Mouse (Mus musculus): ENCODE measurements around the gene Lgals4. TPM values are rescaled to one million over a fixed set of nuclear protein-coding genes. Genes with fewer than 3 reads are reported as not detected.
A peak's percentile ranks its signal among the peaks of the same experiment; 100 is the strongest.

The Lgals4 gene
- total RNA-seq, 2 experiments from 2014 or later: 2.0 to 4.4 TPM

- no peak for DNase-seq
- intact Hi-C loops (cut with DNase I; ENCODE audit: low total_unique reads): no loop called here
These were observed 13.6 kb downstream of the Lgals4 start for GRCm38 (mm10) chr7:28847273-28847672.

- DNase-seq: no peak
These were observed 16.1 kb downstream of the Lgals4 start for GRCm38 (mm10) chr7:28849700-28850236.

GRCm38 (mm10) chr7:28850642-28851041 lies 17.0 kb downstream of the Lgals4 start:
- DNase-seq: no peak
- intact Hi-C loops (cut with DNase I; ENCODE audit: low total_unique reads): no loop called here

More at GRCm38 (mm10) chr7:28849700-28850236, 16.1 kb downstream of the Lgals4 start:
- intact Hi-C loops (cut with DNase I; ENCODE audit: low total_unique reads): no loop called here

- DNase-seq: no peak
- intact Hi-C loops (cut with DNase I; ENCODE audit: low total_unique reads): loop anchor here (5.0 kb wide), 2 partner anchors 33 to 73 kb away; partner anchors contain the start of genes Ech1 and Rinl
These were observed 26.3 kb downstream of the Lgals4 start for GRCm38 (mm10) chr7:28859953-28860352.

GRCm38 (mm10) chr7:28860898-28861297 lies 27.2 kb downstream of the Lgals4 start:
- intact Hi-C loops (cut with DNase I; ENCODE audit: low total_unique reads): loop anchor here (5.0 kb wide), 1 partner anchor 34 kb away; the partner anchor contains the start of gene Ech1
- no peak for DNase-seq

GRCm38 (mm10) chr7:28862817-28863499 lies 29.3 kb downstream of the Lgals4 start:
- intact Hi-C loops (cut with DNase I; ENCODE audit: low total_unique reads): loop anchor here (5.0 kb wide), 1 partner anchor 36 kb away; the partner anchor contains the start of gene Ech1
- no peak for DNase-seq

- intact Hi-C loops (cut with DNase I; ENCODE audit: low total_unique reads): loop anchor here (5.0 kb wide), 1 partner anchor 36 kb away; the partner anchor contains the start of gene Ech1
- DNase-seq: no peak
These were observed 29.9 kb downstream of the Lgals4 start, which contains the start of gene Lgals7 for GRCm38 (mm10) chr7:28863540-28863939. Gene Lgals7, plus strand, starts transcription at chr7:28863853.

GRCm38 (mm10) chr7:28864288-28864750 lies 30.7 kb downstream of the Lgals4 start:
- DNase-seq: no peak
- intact Hi-C loops (cut with DNase I; ENCODE audit: low total_unique reads): loop anchor here (5.0 kb wide), 1 partner anchor 37 kb away; the partner anchor contains the start of gene Ech1

- intact Hi-C loops (cut with DNase I; ENCODE audit: low total_unique reads): loop anchor here (5.0 kb wide), 1 partner anchor 68 kb away; no protein-coding TSS in a partner anchor
These were observed 32.0 kb downstream of the Lgals4 start for GRCm38 (mm10) chr7:28865481-28866300.

GRCm38 (mm10) chr7:28866769-28867507 lies 33.3 kb downstream of the Lgals4 start:
- no peak for DNase-seq
- intact Hi-C loops (cut with DNase I; ENCODE audit: low total_unique reads): loop anchor here (5.0 kb wide), 1 partner anchor 70 kb away; no protein-coding TSS in a partner anchor

More at GRCm38 (mm10) chr7:28865481-28866300, 32.0 kb downstream of the Lgals4 start:
- peak; percentile 84 for DNase-seq

GRCm38 (mm10) chr7:28867508-28868340 lies 34.1 kb downstream of the Lgals4 start:
- intact Hi-C loops (cut with DNase I; ENCODE audit: low total_unique reads): loop anchor here (5.0 kb wide), 1 partner anchor 70 kb away; no protein-coding TSS in a partner anchor
- DNase-seq: peak; percentile 77

- DNase-seq: no peak
- intact Hi-C loops (cut with DNase I; ENCODE audit: low total_unique reads): no loop called here
These were observed 37.4 kb downstream of the Lgals4 start for GRCm38 (mm10) chr7:28870901-28871664.

GRCm38 (mm10) chr7:28874565-28874964 lies 40.9 kb downstream of the Lgals4 start:
- intact Hi-C loops (cut with DNase I; ENCODE audit: low total_unique reads): no loop called here
- no peak for DNase-seq

- intact Hi-C loops (cut with DNase I; ENCODE audit: low total_unique reads): no loop called here
- DNase-seq: no peak
These were observed 42.4 kb downstream of the Lgals4 start for GRCm38 (mm10) chr7:28876099-28876498.

- DNase-seq: no peak
- intact Hi-C loops (cut with DNase I; ENCODE audit: low total_unique reads): no loop called here
These were observed 43.5 kb downstream of the Lgals4 start for GRCm38 (mm10) chr7:28877155-28877554.

- DNase-seq: no peak
- intact Hi-C loops (cut with DNase I; ENCODE audit: low total_unique reads): no loop called here
These were observed 44.2 kb downstream of the Lgals4 start for GRCm38 (mm10) chr7:28877856-28878255.

- intact Hi-C loops (cut with DNase I; ENCODE audit: low total_unique reads): no loop called here
- no peak for DNase-seq
These were observed 46.0 kb downstream of the Lgals4 start for GRCm38 (mm10) chr7:28879606-28880005.
